Mouse (Mus musculus): ENCODE measurements at regions not wholly inside any gene's neighbourhood (a gene's known extent, or its start where the extent isn't known, plus 50 kb on each side); places are given as distances from the start of the nearest gene placed in this dataset.
A peak's percentile ranks its signal among the peaks of the same experiment; 100 is the strongest.

DNA sequence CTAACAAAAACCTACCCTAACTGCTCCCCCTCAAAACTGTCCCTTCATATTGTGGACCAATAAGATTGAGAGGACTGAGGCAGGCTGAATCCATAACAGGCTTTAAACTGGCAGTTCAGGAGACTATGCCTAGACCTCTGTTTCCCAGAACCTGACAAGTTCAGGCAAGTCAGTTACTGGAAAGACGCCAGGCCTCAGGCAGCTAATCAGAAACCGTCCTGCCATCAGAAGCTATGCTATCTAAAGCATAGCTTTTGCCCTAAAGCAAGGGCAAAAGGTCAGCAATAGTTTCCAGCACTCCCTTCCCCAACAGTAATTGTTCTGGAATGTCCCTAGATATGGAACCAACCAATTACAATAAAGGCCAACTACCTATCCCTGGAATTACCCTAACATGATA is 273.0 kb downstream of the Bche start:
- 73% methylated on average over 2 of the region's 2 CpGs for WGBS
- ATAC-seq (ENCODE audit: low read depth): no peak
- no peaks in the 10 kb centered on the region for H3K36me3 ChIP-seq
- no peaks in the 10 kb centered on the region for H3K4me1 ChIP-seq (replicated peaks)
- no peaks in the 10 kb centered on the region for H3K27me3 ChIP-seq
- H3K9me3 ChIP-seq: no peaks in the 10 kb centered on the region
- no peak overlapping the region for H3K9ac ChIP-seq
- H3K4me2 ChIP-seq: no peak overlapping the region
- no peak overlapping the region for H3K27ac ChIP-seq (replicated peaks)
- H3K4me3 ChIP-seq: no peak overlapping the region

DNA sequence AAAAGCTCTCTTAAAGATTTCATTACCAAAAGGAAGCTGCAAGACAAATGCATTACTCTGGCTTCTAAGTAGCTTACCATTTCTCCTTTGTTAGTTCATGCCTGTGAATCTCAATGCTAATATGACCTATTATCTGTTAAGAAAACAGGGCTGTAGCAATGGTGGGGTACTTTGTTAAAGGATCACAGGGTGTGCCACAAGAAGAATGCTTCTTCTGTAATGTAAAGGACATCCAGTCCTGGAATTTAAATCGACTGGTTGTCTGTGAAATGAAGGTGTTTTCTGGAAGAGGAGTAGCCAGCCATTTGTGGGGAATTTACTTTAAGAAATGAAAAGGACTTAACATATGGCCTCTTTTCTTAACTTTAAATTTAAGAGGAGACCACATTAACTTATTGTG is 273.9 kb downstream of the Bche start:
- WGBS: 34% methylated on average over 1 of the region's 1 CpGs

DNA sequence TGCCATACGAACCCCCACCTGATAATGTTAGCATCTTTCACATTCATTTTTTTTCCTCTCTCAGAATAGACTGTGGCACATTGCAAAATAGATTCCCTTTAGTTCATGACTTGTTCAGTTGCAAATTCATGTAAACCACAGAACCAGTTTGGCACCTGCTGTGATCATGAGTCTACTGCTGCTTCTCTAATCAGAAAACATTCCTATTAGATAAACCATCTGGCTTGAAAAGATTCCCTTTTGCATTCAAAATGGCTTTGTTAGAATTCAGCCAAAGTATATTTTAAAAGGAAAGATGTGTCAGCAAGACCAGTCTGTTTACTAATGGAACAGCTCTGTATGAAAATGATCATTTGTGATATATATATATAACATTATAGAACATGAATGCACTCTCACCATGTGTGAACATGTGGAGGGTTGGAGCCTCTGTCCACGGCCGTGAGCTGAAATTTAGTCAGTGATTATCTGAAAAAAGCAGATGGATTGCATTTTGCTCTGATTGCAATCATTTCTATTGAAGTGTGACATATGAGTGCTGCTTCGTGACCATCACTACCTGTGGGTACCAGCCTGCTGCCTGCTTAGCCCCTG is 298.2 kb downstream of the Bche start:
- Histone ChIP-seq H3K4me1 (replicated peaks) (no peaks in the 10 kb centered on the region), H3K36me3 (no peaks in the 10 kb centered on the region), H3K9ac (no peak overlapping the region), H3K4me3 (no peak overlapping the region), H3K27me3 (no peaks in the 10 kb centered on the region), H3K9me3 (no peaks in the 10 kb centered on the region), H3K27ac (replicated peaks) (no peak overlapping the region), H3K4me2 (no peak overlapping the region)
- WGBS: 63% methylated on average over 4 of the region's 4 CpGs
- no peak for ATAC-seq (ENCODE audit: low read depth)

More for the DNA sequence above, 273.9 kb downstream of the Bche start:
- H3K27me3 ChIP-seq: no peaks in the 10 kb centered on the region
- no peak overlapping the region for H3K27ac ChIP-seq (replicated peaks)
- no peak overlapping the region for H3K4me2 ChIP-seq
- no peak overlapping the region for H3K9ac ChIP-seq
- no peak overlapping the region for H3K4me3 ChIP-seq
- ATAC-seq (ENCODE audit: low read depth): no peak
- H3K9me3 ChIP-seq: no peaks in the 10 kb centered on the region
- H3K4me1 ChIP-seq (replicated peaks): no peaks in the 10 kb centered on the region
- no peaks in the 10 kb centered on the region for H3K36me3 ChIP-seq

DNA sequence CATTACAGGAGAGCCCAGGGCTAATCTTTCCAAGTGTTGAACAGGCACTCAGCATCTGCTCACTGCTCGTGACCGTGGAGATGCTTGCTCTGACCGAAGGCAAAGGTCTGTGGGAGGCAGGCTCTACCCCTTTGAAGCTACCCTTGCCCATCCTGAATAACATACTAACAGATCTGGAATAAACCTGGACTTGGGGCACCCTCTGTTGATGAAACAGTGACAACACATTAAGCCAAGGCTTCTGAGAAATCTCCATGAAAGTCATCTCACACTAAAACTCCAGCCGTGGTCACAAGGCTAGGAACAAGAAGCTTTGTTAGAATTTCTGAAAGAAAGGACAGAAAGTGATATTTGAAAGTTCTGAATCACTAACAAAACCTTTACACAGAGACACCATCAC is 306.8 kb downstream of the Bche start:
- ATAC-seq (ENCODE audit: low read depth): no peak
- H3K4me3 ChIP-seq: no peak overlapping the region
- no peaks in the 10 kb centered on the region for H3K4me1 ChIP-seq (replicated peaks)
- no peak overlapping the region for H3K9ac ChIP-seq
- H3K9me3 ChIP-seq: no peaks in the 10 kb centered on the region
- no peaks in the 10 kb centered on the region for H3K27me3 ChIP-seq
- no peaks in the 10 kb centered on the region for H3K36me3 ChIP-seq
- no peak overlapping the region for H3K4me2 ChIP-seq
- 85% methylated on average over 4 of the region's 4 CpGs for WGBS
- no peak overlapping the region for H3K27ac ChIP-seq (replicated peaks)

DNA sequence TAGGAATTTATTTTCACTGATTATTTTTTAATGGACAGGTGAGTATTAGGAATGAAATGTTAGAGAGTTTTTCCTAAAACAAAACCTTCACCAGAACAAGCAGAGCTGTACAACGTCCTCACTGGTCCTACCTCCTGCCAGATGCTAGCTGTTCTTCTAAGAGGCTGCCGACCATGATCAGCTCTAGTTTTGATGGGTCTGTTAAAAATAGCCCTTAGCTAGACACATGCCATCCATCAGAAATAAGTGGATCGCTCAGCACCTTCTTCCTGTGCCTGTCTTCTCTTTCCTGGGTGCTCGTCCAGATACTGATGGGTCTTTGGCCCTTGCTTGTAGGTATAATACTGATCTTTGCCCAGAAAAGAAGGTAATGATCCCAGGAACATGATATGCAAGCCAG is 312.4 kb downstream of the Bche start:
- no peaks in the 10 kb centered on the region for H3K4me1 ChIP-seq (replicated peaks)
- no peak for ATAC-seq (ENCODE audit: low read depth)
- 78% methylated on average over 4 of the region's 4 CpGs for WGBS
- H3K27ac ChIP-seq (replicated peaks): no peak overlapping the region
- no peaks in the 10 kb centered on the region for H3K9me3 ChIP-seq
- no peak overlapping the region for H3K9ac ChIP-seq
- H3K4me3 ChIP-seq: no peak overlapping the region
- H3K36me3 ChIP-seq: no peaks in the 10 kb centered on the region
- no peak overlapping the region for H3K4me2 ChIP-seq
- no peaks in the 10 kb centered on the region for H3K27me3 ChIP-seq

DNA sequence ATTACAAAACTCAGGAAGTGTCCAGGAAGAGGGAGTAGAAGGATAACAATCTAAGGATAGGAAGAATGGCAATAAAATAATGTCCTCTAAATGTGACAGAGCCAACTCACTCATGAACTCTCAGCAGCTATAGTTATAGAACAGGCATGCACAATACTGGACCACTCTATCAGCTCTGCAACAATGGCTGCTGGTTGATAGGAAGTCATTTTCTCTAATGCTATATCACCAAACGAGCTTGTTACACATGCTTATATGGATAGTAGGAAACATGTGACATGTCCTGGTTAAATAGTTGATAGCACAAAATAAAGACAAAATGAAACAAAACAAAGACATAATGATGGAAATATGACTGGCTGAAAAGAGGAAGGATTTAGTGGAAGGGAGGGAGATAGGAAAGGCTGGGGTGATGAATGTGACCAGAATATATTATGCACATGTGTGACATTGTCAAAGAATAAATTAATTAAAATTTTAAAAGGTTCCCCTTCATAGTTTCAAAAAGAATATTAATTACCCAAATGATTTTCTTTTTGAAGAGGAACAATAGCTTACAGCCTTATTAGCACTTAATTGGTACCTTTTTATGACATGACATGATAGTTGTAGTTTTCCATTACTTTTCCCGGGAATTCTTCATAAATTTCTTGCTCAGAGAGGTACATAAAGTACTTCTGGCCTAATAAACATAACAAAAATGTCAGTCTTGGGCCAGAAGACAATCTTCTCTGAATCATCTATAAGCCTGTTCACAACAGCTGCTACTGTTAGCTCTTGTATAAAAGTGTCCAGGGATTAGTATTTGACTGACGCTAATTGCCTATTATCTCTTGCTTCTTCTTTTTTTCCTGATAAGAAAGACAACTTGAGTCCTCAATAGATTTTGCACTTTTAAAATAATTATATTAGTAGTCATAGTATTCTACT is 318.2 kb downstream of the Bche start:
- H3K9me3 ChIP-seq: no peaks in the 10 kb centered on the region
- H3K4me3 ChIP-seq: no peak overlapping the region
- WGBS: 85% methylated on average over 3 of the region's 3 CpGs
- H3K27me3 ChIP-seq: no peaks in the 10 kb centered on the region
- no peak overlapping the region for H3K4me2 ChIP-seq
- H3K36me3 ChIP-seq: no peaks in the 10 kb centered on the region
- no peak overlapping the region for H3K9ac ChIP-seq
- H3K27ac ChIP-seq (replicated peaks): no peak overlapping the region
- no peak for ATAC-seq (ENCODE audit: low read depth)
- no peaks in the 10 kb centered on the region for H3K4me1 ChIP-seq (replicated peaks)

DNA sequence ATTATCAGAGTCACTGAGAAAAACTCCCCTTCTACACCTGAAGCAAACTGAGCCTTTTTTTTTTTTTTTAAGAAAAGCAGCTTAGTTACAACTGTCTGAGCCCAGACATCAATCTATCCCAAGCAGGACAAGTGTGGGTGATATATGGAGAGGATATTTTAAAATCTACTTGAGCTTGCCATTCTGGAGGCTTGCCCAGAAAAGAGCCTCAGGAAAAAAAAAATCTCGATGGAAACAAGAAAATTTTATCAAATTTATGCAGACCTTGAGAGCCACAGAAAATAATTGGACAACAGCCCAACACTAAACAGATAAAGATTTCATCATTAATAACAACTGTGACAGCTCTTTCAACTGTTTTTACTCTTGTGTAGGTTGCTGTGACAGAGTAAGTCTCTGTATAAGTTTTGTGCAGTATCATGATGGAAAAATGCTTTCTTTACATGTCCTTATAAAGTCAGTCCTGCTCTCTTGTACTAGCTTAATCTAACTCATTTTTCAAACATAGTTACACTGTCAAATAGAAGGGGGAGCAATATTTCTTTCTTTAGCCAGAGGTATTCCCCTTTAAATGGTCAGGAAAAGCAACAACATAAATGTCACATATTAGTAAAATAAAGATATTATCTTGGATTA is 297.4 kb upstream of the Slitrk3 start:
- Histone ChIP-seq H3K9me3 (no peaks in the 10 kb centered on the region), H3K4me1 (replicated peaks) (no peaks in the 10 kb centered on the region), H3K27me3 (no peaks in the 10 kb centered on the region), H3K4me3 (no peak overlapping the region), H3K4me2 (no peak overlapping the region), H3K9ac (no peak overlapping the region), H3K27ac (replicated peaks) (no peak overlapping the region), H3K36me3 (no peaks in the 10 kb centered on the region)
- no peak for ATAC-seq (ENCODE audit: low read depth)
- 54% methylated on average over 1 of the region's 1 CpGs for WGBS

DNA sequence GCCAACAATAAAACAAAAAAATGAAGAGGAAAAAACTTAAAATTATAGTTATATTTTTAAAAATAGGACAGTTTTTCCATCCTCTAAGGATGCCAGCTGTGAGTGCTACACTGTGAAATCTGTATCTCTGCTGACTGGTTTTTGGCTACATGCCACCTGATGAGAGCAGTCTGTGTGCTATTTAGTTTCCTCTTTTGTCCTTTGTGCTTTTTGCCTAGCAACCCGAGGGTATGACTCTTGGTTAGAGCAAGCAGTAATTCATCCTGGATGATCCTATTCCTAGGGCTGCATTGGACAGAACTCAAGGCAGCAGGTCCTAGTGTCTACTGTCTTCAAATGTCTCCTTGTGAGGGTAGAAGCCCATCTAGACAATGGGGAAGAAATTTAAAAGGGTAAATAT is 285.6 kb upstream of the Slitrk3 start:
- H3K36me3 ChIP-seq: no peaks in the 10 kb centered on the region
- no peak overlapping the region for H3K27ac ChIP-seq (replicated peaks)
- no peaks in the 10 kb centered on the region for H3K9me3 ChIP-seq
- 7% methylated on average over 1 of the region's 1 CpGs for WGBS
- no peak overlapping the region for H3K4me3 ChIP-seq
- H3K9ac ChIP-seq: no peak overlapping the region
- H3K4me1 ChIP-seq (replicated peaks): no peaks in the 10 kb centered on the region; the same call in 1 of the 2 replicates
- peak; percentile 84 for ATAC-seq (ENCODE audit: low read depth)
- no peaks in the 10 kb centered on the region for H3K27me3 ChIP-seq
- H3K4me2 ChIP-seq: no peak overlapping the region

DNA sequence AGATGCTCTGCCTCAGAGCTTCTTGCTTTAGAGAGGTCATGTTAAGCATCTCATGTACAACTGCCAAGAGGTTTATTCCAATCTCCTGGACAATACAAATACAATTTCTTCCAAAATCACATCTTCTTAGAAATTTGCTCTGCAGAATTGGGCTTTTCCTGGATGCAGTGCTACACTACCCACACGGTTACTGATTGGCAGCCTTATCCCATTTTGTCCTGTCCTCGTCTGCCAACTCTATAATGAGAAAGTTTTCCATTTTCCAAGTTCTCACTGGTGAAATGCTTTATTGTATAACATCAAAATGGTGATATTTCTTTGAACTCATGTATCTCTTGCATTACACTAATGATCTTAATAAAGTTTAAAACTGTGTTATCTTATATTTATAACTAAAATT is 282.1 kb upstream of the Slitrk3 start:
- Histone ChIP-seq H3K27ac (replicated peaks) (no peak overlapping the region), H3K4me3 (no peak overlapping the region), H3K9me3 (no peaks in the 10 kb centered on the region), H3K4me2 (no peak overlapping the region), H3K4me1 (replicated peaks) (no peaks in the 10 kb centered on the region; the same call in 1 of the 2 replicates), H3K36me3 (no peaks in the 10 kb centered on the region), H3K27me3 (no peaks in the 10 kb centered on the region), H3K9ac (no peak overlapping the region)
- no peak for ATAC-seq (ENCODE audit: low read depth)
- 84% methylated on average over 2 of the region's 2 CpGs for WGBS

DNA sequence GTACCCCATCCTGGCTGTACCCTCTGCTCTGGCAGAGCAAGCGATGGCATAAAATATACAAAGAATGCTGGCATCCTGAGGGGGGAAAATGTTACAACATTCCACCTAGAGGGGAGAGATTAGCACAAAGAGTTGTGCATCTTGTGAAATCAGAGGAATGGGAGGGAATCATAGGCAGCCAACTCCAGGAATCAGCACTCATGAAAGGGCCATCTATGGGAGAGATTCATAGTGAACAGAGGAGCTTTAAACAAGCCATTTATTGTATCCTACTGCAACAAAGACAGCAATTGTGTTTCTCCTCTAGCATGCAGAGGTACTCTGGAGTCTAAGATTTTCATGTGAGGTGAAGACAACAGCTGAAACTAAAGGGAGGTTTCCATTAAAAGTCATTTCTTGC is 265.6 kb upstream of the Slitrk3 start:
- Histone ChIP-seq H3K36me3 (no peaks in the 10 kb centered on the region), H3K4me1 (replicated peaks) (no peaks in the 10 kb centered on the region), H3K9ac (no peak overlapping the region), H3K27ac (replicated peaks) (no peak overlapping the region), H3K4me2 (no peak overlapping the region), H3K27me3 (no peaks in the 10 kb centered on the region), H3K4me3 (no peak overlapping the region), H3K9me3 (no peaks in the 10 kb centered on the region)
- 84% methylated on average over 1 of the region's 1 CpGs for WGBS
- ATAC-seq (ENCODE audit: low read depth): no peak
